Mouse (Mus musculus) gastrocnemius, postnatal 4 days (tissue): ENCODE data around the gene Srd5a1. TPM values are rescaled to one million over a fixed set of nuclear protein-coding genes. Genes with fewer than 3 reads are reported as not detected.

ENCODE experiments used
- total RNA-seq, 2 experiments: library from RNA; stranded (reverse); gene quantifications; 2 replicates each; pipeline ENCODE4 v1.2.3; 2021

The Srd5a1 gene
- total RNA-seq, 2 experiments from 2014 or later = 3.3 to 3.8 TPM

Other genes starting within 250 kb of the Srd5a1 start
- gene Nsun2, start 77.7 kb downstream of the Srd5a1 start, total RNA-seq = 10 to 100 TPM; 49.5 to 50.7 TPM
- 10 to 100 TPM; 19.0 to 21.9 TPM for gene Tent4a, start 76.8 kb downstream of the Srd5a1 start, total RNA-seq
- gene Ube2ql1, start 128.4 kb upstream of the Srd5a1 start, total RNA-seq = under 1 TPM; 0.29 to 0.31 TPM
- 10 to 100 TPM; 36.0 to 36.4 TPM for gene Med10, start 191.0 kb upstream of the Srd5a1 start, total RNA-seq